Mouse (Mus musculus) urinary bladder, postnatal 0 days (tissue): ENCODE results near the gene Gm14391. TPM values are rescaled to one million over a fixed set of nuclear protein-coding genes. Genes with fewer than 3 reads are reported as not detected.

Experiments used
- polyA plus RNA-seq: library from polyadenylated mRNA; unstranded; fragments of >200 nt; fragmentation: Nextera tagmentation; extraction: Ambion mirVana; gene quantifications from 2 replicates; pipeline ENCODE4 v1.2.1, GENCODE M21; 2015

Gm14391 gene
- 2.5 and 6.5 TPM in 2 replicates for polyA plus RNA-seq

GRCm38 (mm10) chr2:175206732-175207131, at the start of gene Gm14391:
Gm14391 (minus strand) TSS chr2:175206917.

DNA sequence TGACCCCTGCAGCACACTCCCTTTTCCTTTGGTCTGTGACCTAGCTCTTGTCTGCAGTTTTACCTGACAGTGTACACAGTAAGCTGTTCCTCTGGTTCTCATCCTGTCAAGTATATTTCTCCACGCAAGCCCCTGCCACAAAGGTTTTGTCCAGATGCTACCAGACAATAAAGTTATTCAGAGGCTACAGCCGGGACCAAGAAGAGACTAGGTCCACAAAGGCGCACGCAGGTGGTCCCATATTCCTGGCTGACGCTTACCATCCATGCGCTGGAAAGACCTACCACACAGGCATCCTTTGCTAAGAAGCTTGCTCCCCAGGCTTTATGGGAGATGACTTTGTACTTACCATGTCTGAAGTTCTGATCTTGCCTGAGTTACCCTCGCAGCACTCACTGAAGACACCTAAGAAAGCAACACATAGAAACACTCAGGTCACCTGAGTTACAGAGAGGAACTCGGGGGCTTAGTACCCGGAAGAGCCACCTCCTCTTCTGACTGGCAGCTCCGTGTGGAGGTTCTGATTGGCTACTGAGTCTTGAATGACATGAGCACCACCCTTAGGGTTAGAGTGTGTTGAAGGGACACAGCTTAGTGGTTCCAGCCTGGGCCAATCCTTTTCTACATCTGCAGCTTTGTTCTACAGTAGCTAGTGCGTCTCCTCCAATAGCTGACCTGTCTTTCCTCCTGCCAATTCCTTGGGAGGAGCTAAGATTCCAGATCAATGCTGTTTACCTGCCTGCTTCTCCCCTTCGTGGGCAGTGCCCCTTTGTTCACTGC, 31.1 kb downstream of the Gm14391 start, which contains the start of gene Gm14443:
TSS of gene Gm14443 (minus strand) at position 471 of the 780 bp plus-strand sequence.

GRCm38 (mm10) chr2:175141993-175142295, 64.8 kb downstream of the Gm14391 start, which contains the start of gene Gm14399:
Gm14399 (minus strand) TSS chr2:175142012.

Other genes with a start within 250 kb of the Gm14391 start
- gene Gm14444, start 196.7 kb downstream of the Gm14391 start, polyA plus RNA-seq = not detected in 2 replicates
- gene Gm14393, start 139.1 kb downstream of the Gm14391 start, polyA plus RNA-seq = 0.68 and 0.87 TPM in 2 replicates
- 7.9 and 12.0 TPM in 2 replicates for gene Gm14399, start 64.9 kb downstream of the Gm14391 start, polyA plus RNA-seq
- gene Gm14443, start 31.0 kb downstream of the Gm14391 start, polyA plus RNA-seq = 0.20 and 0.21 TPM in 2 replicates
- gene Gm14440, start 68.2 kb upstream of the Gm14391 start, polyA plus RNA-seq = 1.4 and 8.6 TPM in 2 replicates
- 6.9 and 8.0 TPM in 2 replicates for gene Gm4631, start 131.3 kb upstream of the Gm14391 start, polyA plus RNA-seq
- gene Zfp968, start 165.5 kb upstream of the Gm14391 start, polyA plus RNA-seq = 7.8 and 8.1 TPM in 2 replicates
- gene Gm4724, start 228.9 kb upstream of the Gm14391 start, polyA plus RNA-seq = 21.6 and 26.3 TPM in 2 replicates